15 mouse cellular contexts compared by ENCODE assay signal in the genomic region with DNA sequence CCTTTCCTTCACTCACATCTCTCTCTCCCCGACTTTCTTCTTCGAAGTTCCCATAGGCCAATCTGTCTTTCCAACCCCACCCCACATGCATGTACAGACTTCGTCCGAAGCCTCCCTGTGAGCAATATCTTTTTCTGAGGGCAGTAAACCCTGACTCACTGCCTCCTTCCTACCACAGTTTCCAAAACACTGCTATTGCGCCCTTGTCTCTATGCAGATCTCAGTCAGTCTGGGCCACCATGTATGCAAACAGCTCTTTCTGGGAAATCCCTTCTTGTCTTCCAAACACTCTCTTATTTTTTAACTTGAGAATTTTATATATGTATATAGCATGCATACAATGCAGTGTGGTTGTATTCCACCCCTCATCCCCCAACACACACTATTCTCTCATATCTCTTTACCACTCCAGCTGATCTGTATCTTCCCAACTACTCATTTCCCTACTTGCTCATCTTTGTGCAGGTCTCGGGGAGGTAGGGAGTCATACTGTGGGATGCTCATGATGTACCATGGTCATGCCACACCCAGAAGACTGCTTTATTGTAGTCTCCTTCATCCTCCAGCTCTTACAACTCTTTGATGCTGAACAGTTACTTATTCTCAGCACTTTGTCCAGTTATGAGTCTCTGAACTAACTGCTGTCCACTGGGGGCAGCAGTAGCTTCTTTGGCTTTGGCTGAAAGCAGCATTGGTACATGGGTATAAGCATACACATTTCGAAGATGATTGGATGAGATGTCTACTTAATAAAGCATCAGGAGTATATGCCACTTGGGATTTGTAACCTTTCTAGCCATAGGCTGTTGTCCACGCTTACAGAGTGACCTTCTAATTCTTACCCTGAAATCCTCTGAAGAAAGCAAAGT.
A peak's percentile ranks its signal among the peaks of the same experiment; 100 is the strongest.
DNase-seq lines count a peak whose midpoint lies in the region; ATAC-seq and TF ChIP-seq lines count a peak whose summit lies in the region.
"Had no signal": no experiment of that assay in that cellular context is flagged by ENCODE, and none has a peak within 500 bp of the region (broad histone marks: within the 10 kb centered on the region; RNA-seq: fewer than 3 reads in every experiment).

No protein-coding gene starts in this region.

- H3ac ChIP-seq in myocyte (ENCODE audit: control insufficient read depth, insufficient read length), result no peak overlapping the region

- no peak overlapping the region for H3K9ac ChIP-seq in liver, postnatal 0 days (replicated peaks)
- H3K9ac ChIP-seq: heart, embryonic 12.5 days; hindbrain, embryonic 13.5 days; limb, embryonic 15.5 days had no signal

- DNase-seq in liver, postnatal 0 days, result no peak
- DNase-seq in liver, result no peak
- peak; percentile 79 for DNase-seq in CD4-positive helper T cell, adult 2 months (ENCODE audit: low read depth, low spot score)
- DNase-seq in frontal cortex, postnatal 14 days (ENCODE audit: low spot score in 2 of 2), result no peak
- no peak for DNase-seq in Muller cell, postnatal 12 days (ENCODE audit: inconsistent ontology term)
- DNase-seq: cerebellum, adult 8-10 months; embryo, embryonic 11 days; gastrocnemius, postnatal 14 days had no signal

- no peaks in the 10 kb centered on the region for H3K27me3 ChIP-seq in liver, postnatal 0 days (ENCODE audit: insufficient read depth, low read length)
- H3K27me3 ChIP-seq in myocyte (ENCODE audit: control insufficient read depth, insufficient read depth, insufficient read length), result no peaks in the 10 kb centered on the region
- H3K27me3 ChIP-seq: heart, embryonic 12.5 days; hindbrain, embryonic 13.5 days; limb, embryonic 15.5 days had no signal

- TF ChIP-seq POLR2A in myocyte (IDR thresholded peaks at IDR 0.05; ENCODE audit: insufficient read length, low read depth), result no peak

- TF ChIP-seq EP300 in liver, postnatal 0 days (IDR thresholded peaks at IDR 0.05; ENCODE audit: low read depth), result no peak

- no peaks in the 10 kb centered on the region for H3K9me3 ChIP-seq in liver, postnatal 0 days (ENCODE audit: low read length)
- H3K9me3 ChIP-seq: limb, embryonic 15.5 days had no signal

- TF ChIP-seq CTCF in liver, postnatal 0 days (IDR thresholded peaks at IDR 0.05; ENCODE audit: low read depth), result peak; percentile 22; the same call in 1 of the 2 replicates

- ATAC-seq in liver, postnatal 0 days, result no peak
- peak; percentile 91 for ATAC-seq in activated CD4-positive, CD25-positive, alpha-beta regulatory T cell, adult 4 months
- ATAC-seq: forebrain, embryonic 16.5 days had no signal

- H3K79me2 ChIP-seq in myocyte (ENCODE audit: control insufficient read depth, insufficient read depth), result no peaks in the 10 kb centered on the region

- H3K36me3 ChIP-seq in liver, postnatal 0 days (replicated peaks; ENCODE audit: insufficient read depth, low read length), result no peaks in the 10 kb centered on the region
- no peaks in the 10 kb centered on the region for H3K36me3 ChIP-seq in myocyte (ENCODE audit: control insufficient read depth, insufficient read depth)
- H3K36me3 ChIP-seq: heart, embryonic 12.5 days; hindbrain, embryonic 13.5 days; limb, embryonic 15.5 days had no signal

- no peak overlapping the region for H3K4me2 ChIP-seq in liver, postnatal 0 days (ENCODE audit: low read depth, low read length)
- H3K4me2 ChIP-seq in myocyte (ENCODE audit: low read depth), result peak overlapping the region; percentile 77
- H3K4me2 ChIP-seq: heart, embryonic 12.5 days; hindbrain, embryonic 13.5 days; limb, embryonic 15.5 days; midbrain, embryonic 11.5 days had no signal

- no peaks in the 10 kb centered on the region for H3K4me1 ChIP-seq in liver, postnatal 0 days (ENCODE audit: insufficient read depth)
- H3K4me1 ChIP-seq: hindbrain, embryonic 13.5 days; limb, embryonic 15.5 days had no signal

- WGBS in liver, postnatal 0 days (ENCODE audit: insufficient replicate concordance), result 66% methylated on average over 8 of the region's 8 CpGs

- H3K27ac ChIP-seq in liver, postnatal 0 days (ENCODE audit: low read depth), result no peak overlapping the region
- H3K27ac ChIP-seq: hindbrain, embryonic 13.5 days; limb, embryonic 15.5 days had no signal

- H3K4me3 ChIP-seq in liver, postnatal 0 days (ENCODE audit: low read depth, low read length), result no peak overlapping the region
- H3K4me3 ChIP-seq in myocyte, result no peak overlapping the region
- H3K4me3 ChIP-seq: heart, embryonic 12.5 days; hindbrain, embryonic 13.5 days; limb, embryonic 15.5 days had no signal

TF ChIP-seq in myocyte, 11 proteins besides CTCF, POLR2A, EP300 and RAD21:
- TF ChIP-seq MYOG (IDR thresholded peaks at IDR 0.05; ENCODE audit: control insufficient read depth in 1 of 3, insufficient read depth in 1 of 3, insufficient read length in 2 of 3, low read depth in 2 of 3), result no peak
- no peak for TF ChIP-seq POLR2AphosphoS2 (IDR thresholded peaks at IDR 0.05; ENCODE audit: insufficient read length, low read depth)
- TF ChIP-seq SRF (IDR thresholded peaks at IDR 0.05; ENCODE audit: control insufficient read depth, insufficient read length, low read depth), result no peak
- TF ChIP-seq MYOD1 (IDR thresholded peaks at IDR 0.05; ENCODE audit: control insufficient read depth in 1 of 3, insufficient read length in 2 of 3, low read depth in 2 of 3), result no peak
- TF ChIP-seq REST (IDR thresholded peaks at IDR 0.05; ENCODE audit: insufficient read depth, insufficient read length), result no peak
- no peak for TF ChIP-seq USF1 (IDR thresholded peaks at IDR 0.05; ENCODE audit: low read depth)
- TF ChIP-seq CEBPB (IDR thresholded peaks at IDR 0.05; ENCODE audit: insufficient read depth, poor library complexity, severe bottlenecking), result no peak
- TF ChIP-seq E2F4 (IDR thresholded peaks at IDR 0.05; ENCODE audit: insufficient read depth), result no peak
- no peak for TF ChIP-seq MAX (IDR thresholded peaks at IDR 0.05; ENCODE audit: low read depth)
- no peak for TF ChIP-seq TCF12 (IDR thresholded peaks at IDR 0.05; ENCODE audit: insufficient read depth, poor library complexity, severe bottlenecking)
- TF ChIP-seq TCF3 (IDR thresholded peaks at IDR 0.05; ENCODE audit: insufficient read length, low read depth), result no peak
